Mouse (Mus musculus) bone marrow, adult 2 months (tissue): ENCODE measurements around the gene Ncor1.

Experiments used
- CTCF ChIP-seq: fragments of 200-500 bp; IDR thresholded peaks from 2 replicates; pipeline ENCODE4 v1.5.1; 2011; ENCODE audit warnings: low read length, control low read depth; ENCODE audit not compliant: control insufficient read depth, insufficient read depth
- POLR2A ChIP-seq: fragments of 200-500 bp; IDR thresholded peaks from 2 replicates; pipeline ENCODE4 v1.6.1; 2011; ENCODE audit warnings: low read depth, mild to moderate bottlenecking, control low read depth, low read length, borderline replicate concordance; ENCODE audit not compliant: control insufficient read depth

DNA sequence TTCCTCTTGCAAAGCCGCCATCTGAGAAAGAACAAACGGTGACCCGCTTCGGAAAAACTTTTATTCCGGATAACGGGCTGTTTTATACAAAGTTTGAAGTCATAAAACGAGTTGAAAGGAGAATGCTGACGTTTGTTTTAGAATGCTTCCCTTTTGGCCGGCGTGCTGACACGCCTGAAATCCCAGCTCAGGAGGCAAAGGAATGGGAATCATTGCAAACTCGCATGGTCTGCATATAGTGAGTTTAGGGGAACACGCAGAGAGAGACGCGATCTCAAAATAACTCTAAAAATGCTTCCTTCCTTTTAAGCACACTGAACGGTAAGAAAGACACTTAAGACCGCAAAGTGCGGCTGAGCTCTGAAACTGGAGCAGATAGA lies 460 bp downstream of the Ncor1 start:
- TF ChIP-seq POLR2A (no peak), CTCF (no peak)
